Mouse (Mus musculus) cortical plate, adult 2 months (tissue): ENCODE results near the gene Haus5. TPM values are rescaled to one million over a fixed set of nuclear protein-coding genes. Genes with fewer than 3 reads are reported as not detected.
A peak's percentile ranks its signal among the peaks of the same experiment; 100 is the strongest.

ENCODE experiments used
- H3K27ac ChIP-seq: fragments of 200-500 bp; 2 replicates; pipeline ENCODE4 v1.5.1; 2012; ENCODE audit warnings: low read length, control low read depth, inconsistent platforms; ENCODE audit not compliant: insufficient read depth
- H3K4me1 ChIP-seq: fragments of 200-500 bp; 2 replicates; pipeline ENCODE4 v1.6.1; 2011; ENCODE audit warnings: low read length; ENCODE audit not compliant: control insufficient read depth, insufficient read depth
- H3K4me3 ChIP-seq: fragments of 200-500 bp; 2 replicates; pipeline ENCODE4 v1.5.1; 2011; ENCODE audit warnings: mild to moderate bottlenecking, low read length, control low read depth; ENCODE audit not compliant: insufficient read depth
- CTCF ChIP-seq: fragments of 200-500 bp; IDR thresholded peaks from 2 replicates; pipeline ENCODE4 v1.5.1; 2011; ENCODE audit warnings: mild to moderate bottlenecking, control low read depth, low read length; ENCODE audit not compliant: insufficient read depth; ENCODE audit errors: extremely low read depth
- POLR2A ChIP-seq: fragments of 200-500 bp; IDR thresholded peaks from 2 replicates; pipeline ENCODE4 v1.6.1; 2011; ENCODE audit warnings: mild to moderate bottlenecking, low read length, control low read depth; ENCODE audit not compliant: insufficient read depth; ENCODE audit errors: extremely low read depth
- polyA plus RNA-seq: library from polyadenylated mRNA; depleted of rRNA; stranded (reverse); fragments of >200 nt; gene quantifications from 2 replicates; pipeline ENCODE4 v1.2.3, GENCODE M21; 2012; rRNA removed

The Haus5 gene
- polyA plus RNA-seq, 1 experiment = 7.6 TPM

GRCm38 (mm10) chr7:30610043-30610442 is 54.8 kb downstream of the Haus5 start:
- no peak overlapping the region for H3K4me3 ChIP-seq
- H3K4me1 ChIP-seq = no peaks in the 10 kb centered on the region
- TF ChIP-seq CTCF (no peak), POLR2A (no peak)
- H3K27ac ChIP-seq = no peak overlapping the region

DNA sequence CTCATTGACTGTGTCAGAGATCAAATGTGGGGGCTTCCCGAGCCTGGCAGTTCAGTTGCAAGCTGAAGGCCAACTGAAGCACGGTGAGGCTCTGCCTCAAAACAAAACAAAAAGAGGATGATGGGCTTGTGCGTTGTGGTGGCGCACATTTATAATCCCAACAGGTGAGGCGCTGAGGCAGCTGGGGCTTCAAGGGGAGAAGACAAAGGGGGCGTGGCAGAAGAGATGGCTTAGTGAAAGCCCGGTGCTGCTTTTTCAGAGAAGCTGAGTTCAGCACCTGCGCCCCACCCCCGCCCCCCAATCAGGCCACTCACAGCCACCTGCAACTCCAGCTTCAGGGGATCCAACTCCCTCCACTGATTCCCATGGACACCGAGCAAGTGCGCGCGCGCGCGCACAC is 56.3 kb downstream of the Haus5 start:
- no peak overlapping the region for H3K27ac ChIP-seq
- H3K4me1 ChIP-seq = no peaks in the 10 kb centered on the region
- H3K4me3 ChIP-seq = no peak overlapping the region
- TF ChIP-seq POLR2A = no peak
- no peak for TF ChIP-seq CTCF

DNA sequence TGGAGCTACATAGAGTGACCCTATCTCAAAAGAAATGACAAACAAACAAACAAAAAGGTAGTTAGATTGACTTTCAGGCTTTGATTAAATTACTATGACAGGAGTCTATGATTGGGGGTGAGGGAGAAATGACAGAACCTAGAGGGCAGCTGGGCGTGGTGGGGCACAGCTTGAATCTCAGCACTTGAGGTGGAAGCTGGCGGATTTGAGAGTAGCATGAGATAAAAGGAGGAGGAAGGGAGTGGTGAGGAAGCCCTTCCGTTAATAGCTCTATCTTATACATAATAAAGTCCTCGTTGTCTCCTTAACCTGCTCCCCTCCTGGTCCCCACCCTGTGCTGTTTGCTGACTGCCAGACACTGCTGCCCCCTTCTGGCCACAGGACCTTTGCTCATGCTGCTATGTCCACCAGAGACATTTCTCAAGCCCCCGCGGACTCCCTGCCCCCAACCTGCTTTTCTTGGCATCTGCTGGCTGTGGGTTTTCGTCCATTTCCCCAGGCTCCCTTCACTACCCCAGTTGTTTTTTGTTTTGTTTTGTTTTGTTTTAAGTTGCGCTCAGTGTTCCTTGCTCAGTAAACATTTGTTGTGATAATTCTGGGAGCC is 57.0 kb downstream of the Haus5 start:
- H3K4me1 ChIP-seq = no peaks in the 10 kb centered on the region
- TF ChIP-seq POLR2A (no peak), CTCF (peak; percentile 45)
- H3K4me3 ChIP-seq = no peak overlapping the region
- no peak overlapping the region for H3K27ac ChIP-seq

DNA sequence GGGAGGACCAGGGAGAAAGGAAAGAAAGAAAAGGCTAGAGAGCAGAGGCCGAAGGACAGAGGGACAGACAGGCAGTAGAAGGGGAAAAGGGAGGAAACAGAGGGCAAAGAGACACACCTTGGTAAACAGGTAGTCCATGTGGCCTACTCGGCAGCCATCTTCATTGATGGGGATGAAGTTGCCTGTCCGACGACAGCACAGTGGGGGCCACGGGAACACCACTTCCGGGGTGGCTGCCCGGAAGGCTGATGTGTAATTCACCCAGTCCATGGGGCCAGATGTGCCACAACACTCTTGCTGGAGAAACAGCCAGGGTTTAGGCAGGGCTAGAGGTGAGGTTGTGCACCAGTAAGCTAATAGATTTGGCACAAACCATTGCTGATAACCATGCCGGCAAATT is 59.9 kb downstream of the Haus5 start:
- TF ChIP-seq CTCF = no peak
- TF ChIP-seq POLR2A = no peak
- Histone ChIP-seq H3K4me3 (no peak overlapping the region), H3K27ac (no peak overlapping the region), H3K4me1 (no peaks in the 10 kb centered on the region)

GRCm38 (mm10) chr7:30604424-30604823 is 60.4 kb downstream of the Haus5 start:
- TF ChIP-seq POLR2A = no peak
- no peaks in the 10 kb centered on the region for H3K4me1 ChIP-seq
- no peak overlapping the region for H3K27ac ChIP-seq
- H3K4me3 ChIP-seq = no peak overlapping the region

Other genes starting within 250 kb of the Haus5 start
- gene Hcst, start 245.1 kb downstream of the Haus5 start, polyA plus RNA-seq = 1.1 and 1.7 TPM in 2 replicates
- 4.4 and 5.7 TPM in 2 replicates for gene Nfkbid, start 243.3 kb downstream of the Haus5 start, polyA plus RNA-seq
- 1,095 and 1,125 TPM in 2 replicates for gene Aplp1, start 219.5 kb downstream of the Haus5 start, polyA plus RNA-seq
- 7.8 and 8.3 TPM in 2 replicates for gene Kirrel2, start 207.3 kb downstream of the Haus5 start, polyA plus RNA-seq
- 1.4 and 1.7 TPM in 2 replicates for gene Nphs1, start 206.7 kb downstream of the Haus5 start, polyA plus RNA-seq
- not detected in 2 replicates for gene Prodh2, start 171.4 kb downstream of the Haus5 start, polyA plus RNA-seq
- gene Arhgap33, start 129.9 kb downstream of the Haus5 start, polyA plus RNA-seq = 174 and 184 TPM in 2 replicates
- 11.0 and 11.3 TPM in 2 replicates for gene Hspb6, start 112.8 kb downstream of the Haus5 start, polyA plus RNA-seq
- 4.7 and 6.2 TPM in 2 replicates for gene Proser3, start 112.7 kb downstream of the Haus5 start, polyA plus RNA-seq
- 71.9 and 72.7 TPM in 2 replicates for gene Lin37, start 105.2 kb downstream of the Haus5 start, polyA plus RNA-seq
- 90.9 and 97.0 TPM in 2 replicates for gene U2af1l4, start 101.7 kb downstream of the Haus5 start, polyA plus RNA-seq
- 4.7 and 5.5 TPM in 2 replicates for gene Gm49396, start 101.7 kb downstream of the Haus5 start, polyA plus RNA-seq
- gene Psenen, start 101.4 kb downstream of the Haus5 start, polyA plus RNA-seq = 127 and 133 TPM in 2 replicates
- 3.4 and 4.4 TPM in 2 replicates for gene Igflr1, start 99.6 kb downstream of the Haus5 start, polyA plus RNA-seq
- 40.0 and 45.3 TPM in 2 replicates for gene Kmt2b, start 76.3 kb downstream of the Haus5 start, polyA plus RNA-seq
- 0.08 TPM in 1 of 2 replicates, not detected in the other for gene Zbtb32, start 66.1 kb downstream of the Haus5 start, polyA plus RNA-seq
- 2.0 and 2.1 TPM in 2 replicates for gene Upk1a, start 52.1 kb downstream of the Haus5 start, polyA plus RNA-seq
- 1,068 and 1,150 TPM in 2 replicates for gene Cox6b1, start 38.8 kb downstream of the Haus5 start, polyA plus RNA-seq
- not detected in 2 replicates for gene Etv2, start 29.1 kb downstream of the Haus5 start, polyA plus RNA-seq
- 59.7 and 60.1 TPM in 2 replicates for gene Rbm42, start 14.7 kb downstream of the Haus5 start, polyA plus RNA-seq
- gene Pmis2, start 6.6 kb upstream of the Haus5 start, polyA plus RNA-seq = not detected in 2 replicates
- gene 2200002J24Rik, start 33.9 kb upstream of the Haus5 start, polyA plus RNA-seq = not detected in 2 replicates
- gene Atp4a, start 47.2 kb upstream of the Haus5 start, polyA plus RNA-seq = 0.73 and 1.0 TPM in 2 replicates
- gene Tmem147, start 64.5 kb upstream of the Haus5 start, polyA plus RNA-seq = 189 and 190 TPM in 2 replicates
- gene Gapdhs, start 78.7 kb upstream of the Haus5 start, polyA plus RNA-seq = not detected in 2 replicates
- 8.4 and 8.6 TPM in 2 replicates for gene Sbsn, start 86.5 kb upstream of the Haus5 start, polyA plus RNA-seq
- 3.3 and 9.6 TPM in 2 replicates for gene Dmkn, start 98.8 kb upstream of the Haus5 start, polyA plus RNA-seq
- not detected in 2 replicates for gene Krtdap, start 122.9 kb upstream of the Haus5 start, polyA plus RNA-seq
- 0.09 and 0.38 TPM in 2 replicates for gene Ffar2, start 158.8 kb upstream of the Haus5 start, polyA plus RNA-seq
- 0.13 TPM in 1 of 2 replicates, not detected in the other for gene Ffar3, start 191.2 kb upstream of the Haus5 start, polyA plus RNA-seq
- gene Ffar1, start 196.6 kb upstream of the Haus5 start, polyA plus RNA-seq = 0.02 TPM in 1 of 2 replicates, not detected in the other
- gene Cd22, start 215.3 kb upstream of the Haus5 start, polyA plus RNA-seq = 0.15 and 0.83 TPM in 2 replicates
- gene Mag, start 249.9 kb upstream of the Haus5 start, polyA plus RNA-seq = 412 and 613 TPM in 2 replicates